Mouse (Mus musculus): ENCODE data around the gene Klrb1a. TPM values are rescaled to one million over a fixed set of nuclear protein-coding genes. Genes with fewer than 3 reads are reported as not detected.

Klrb1a gene
- polyA plus RNA-seq, 1 experiment = 0.67 TPM

DNA sequence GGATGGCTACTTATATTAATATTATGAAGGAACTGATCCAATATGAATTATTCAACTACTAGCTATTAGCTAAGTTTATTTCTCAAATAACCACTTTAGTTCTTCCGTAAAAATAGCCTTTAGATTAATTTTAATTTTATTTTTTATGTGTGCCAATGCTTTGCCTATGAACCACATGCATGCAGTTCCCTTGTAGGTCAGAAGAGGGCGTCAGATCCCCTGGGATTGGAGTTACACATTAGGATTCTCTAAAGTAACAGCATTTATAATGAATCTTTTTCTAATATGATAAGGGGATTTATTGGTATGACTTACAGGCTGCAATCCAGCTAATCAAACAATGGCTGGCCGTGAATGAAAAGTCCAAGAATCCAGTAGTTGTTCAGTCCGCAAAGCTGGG, 23.8 kb downstream of the Klrb1a start:
- TF ChIP-seq CTCF (IDR thresholded peaks at IDR 0.05; ENCODE audit: borderline replicate concordance, control insufficient read depth, extremely low read depth, insufficient read depth, low read length, poor library complexity) = no peak
- no peak for TF ChIP-seq POLR2A (IDR thresholded peaks at IDR 0.05; ENCODE audit: control insufficient read depth, extremely low read depth, insufficient read depth, low read length, poor library complexity)
- Histone ChIP-seq H3K36me3 (ENCODE audit: control insufficient read depth, insufficient read depth, low read length) (no peaks in the 10 kb centered on the region), H3K4me3 (ENCODE audit: control insufficient read depth, insufficient read depth, low read length) (no peak overlapping the region), H3K27me3 (ENCODE audit: control insufficient read depth, insufficient read depth, low read length) (no peaks in the 10 kb centered on the region), H3K27ac (ENCODE audit: control insufficient read depth, insufficient read depth, low read length) (no peak overlapping the region), H3K4me1 (replicated peaks; ENCODE audit: control insufficient read depth, insufficient read depth, low read length) (no peaks in the 10 kb centered on the region)
- DNase-seq = no peak
- WGBS = 79% methylated on average over 4 of the region's 4 CpGs

GRCm38 (mm10) chr6:128598256-128599047, 24.9 kb downstream of the Klrb1a start:
- Histone ChIP-seq H3K36me3 (ENCODE audit: control insufficient read depth, insufficient read depth, low read length) (no peaks in the 10 kb centered on the region), H3K27ac (ENCODE audit: control insufficient read depth, insufficient read depth, low read length) (no peak overlapping the region), H3K4me3 (ENCODE audit: control insufficient read depth, insufficient read depth, low read length) (no peak overlapping the region), H3K27me3 (ENCODE audit: control insufficient read depth, insufficient read depth, low read length) (no peaks in the 10 kb centered on the region), H3K4me1 (replicated peaks; ENCODE audit: control insufficient read depth, insufficient read depth, low read length) (no peaks in the 10 kb centered on the region)
- TF ChIP-seq CTCF (IDR thresholded peaks at IDR 0.05; ENCODE audit: borderline replicate concordance, control insufficient read depth, extremely low read depth, insufficient read depth, low read length, poor library complexity) (no peak), POLR2A (IDR thresholded peaks at IDR 0.05; ENCODE audit: control insufficient read depth, extremely low read depth, insufficient read depth, low read length, poor library complexity) (no peak)
- DNase-seq = no peak
- WGBS = 93% methylated on average over 2 of the region's 2 CpGs

- DNase-seq = no peak
- no peak overlapping the region for H3K4me3 ChIP-seq (ENCODE audit: control insufficient read depth, insufficient read depth, low read length)
- H3K4me1 ChIP-seq (replicated peaks; ENCODE audit: control insufficient read depth, insufficient read depth, low read length) = no peaks in the 10 kb centered on the region
- no peak overlapping the region for H3K27ac ChIP-seq (ENCODE audit: control insufficient read depth, insufficient read depth, low read length)
- TF ChIP-seq CTCF (IDR thresholded peaks at IDR 0.05; ENCODE audit: borderline replicate concordance, control insufficient read depth, extremely low read depth, insufficient read depth, low read length, poor library complexity) = no peak
- TF ChIP-seq POLR2A (IDR thresholded peaks at IDR 0.05; ENCODE audit: control insufficient read depth, extremely low read depth, insufficient read depth, low read length, poor library complexity) = no peak
- H3K36me3 ChIP-seq (ENCODE audit: control insufficient read depth, insufficient read depth, low read length) = no peaks in the 10 kb centered on the region
- WGBS = 81% methylated on average over 9 of the region's 9 CpGs
- H3K27me3 ChIP-seq (ENCODE audit: control insufficient read depth, insufficient read depth, low read length) = no peaks in the 10 kb centered on the region
Observed at GRCm38 (mm10) chr6:128597121-128597522, 26.2 kb downstream of the Klrb1a start.

- TF ChIP-seq POLR2A (IDR thresholded peaks at IDR 0.05; ENCODE audit: control insufficient read depth, extremely low read depth, insufficient read depth, low read length, poor library complexity) (no peak), CTCF (IDR thresholded peaks at IDR 0.05; ENCODE audit: borderline replicate concordance, control insufficient read depth, extremely low read depth, insufficient read depth, low read length, poor library complexity) (no peak)
- no peak for DNase-seq
- no peaks in the 10 kb centered on the region for H3K36me3 ChIP-seq (ENCODE audit: control insufficient read depth, insufficient read depth, low read length)
Observed at GRCm38 (mm10) chr6:128594651-128595050, 28.7 kb downstream of the Klrb1a start.

GRCm38 (mm10) chr6:128589426-128589825, 33.9 kb downstream of the Klrb1a start:
- Histone ChIP-seq H3K36me3 (ENCODE audit: control insufficient read depth, insufficient read depth, low read length) (no peaks in the 10 kb centered on the region), H3K27ac (ENCODE audit: control insufficient read depth, insufficient read depth, low read length) (no peak overlapping the region), H3K4me3 (ENCODE audit: control insufficient read depth, insufficient read depth, low read length) (no peak overlapping the region), H3K4me1 (replicated peaks; ENCODE audit: control insufficient read depth, insufficient read depth, low read length) (no peaks in the 10 kb centered on the region), H3K27me3 (ENCODE audit: control insufficient read depth, insufficient read depth, low read length) (no peaks in the 10 kb centered on the region)
- DNase-seq = no peak
- WGBS = 84% methylated on average over 4 of the region's 4 CpGs
- TF ChIP-seq CTCF (IDR thresholded peaks at IDR 0.05; ENCODE audit: borderline replicate concordance, control insufficient read depth, extremely low read depth, insufficient read depth, low read length, poor library complexity) = no peak
- TF ChIP-seq POLR2A (IDR thresholded peaks at IDR 0.05; ENCODE audit: control insufficient read depth, extremely low read depth, insufficient read depth, low read length, poor library complexity) = no peak

More at GRCm38 (mm10) chr6:128594651-128595050, 28.7 kb downstream of the Klrb1a start:
- no peak overlapping the region for H3K27ac ChIP-seq (ENCODE audit: control insufficient read depth, insufficient read depth, low read length)
- no peak overlapping the region for H3K4me3 ChIP-seq (ENCODE audit: control insufficient read depth, insufficient read depth, low read length)
- H3K27me3 ChIP-seq (ENCODE audit: control insufficient read depth, insufficient read depth, low read length) = no peaks in the 10 kb centered on the region
- WGBS = 87% methylated on average over 9 of the region's 9 CpGs
- H3K4me1 ChIP-seq (replicated peaks; ENCODE audit: control insufficient read depth, insufficient read depth, low read length) = no peaks in the 10 kb centered on the region

DNA sequence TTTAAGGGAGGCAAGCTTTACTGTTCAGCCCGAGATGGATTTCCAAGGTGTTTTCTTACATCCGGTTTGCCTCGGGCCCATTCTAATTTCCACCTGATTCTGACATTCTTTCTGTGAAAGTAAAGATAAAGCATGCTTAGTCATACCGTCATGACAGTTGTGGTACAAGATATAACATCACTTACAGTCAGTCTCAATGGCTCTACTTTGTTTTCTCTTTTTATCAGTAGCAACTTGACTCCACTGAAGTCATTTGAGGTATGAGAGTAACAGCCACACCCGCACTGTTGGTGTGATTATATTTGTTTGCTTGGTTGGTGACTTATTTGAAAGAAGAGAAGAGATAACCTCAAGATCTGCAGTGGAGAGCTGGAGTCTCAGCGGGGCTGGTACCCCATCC, 35.7 kb downstream of the Klrb1a start:
- H3K27ac ChIP-seq (ENCODE audit: control insufficient read depth, insufficient read depth, low read length) = no peak overlapping the region
- WGBS = 88% methylated on average over 6 of the region's 6 CpGs
- H3K27me3 ChIP-seq (ENCODE audit: control insufficient read depth, insufficient read depth, low read length) = no peaks in the 10 kb centered on the region
- no peaks in the 10 kb centered on the region for H3K4me1 ChIP-seq (replicated peaks; ENCODE audit: control insufficient read depth, insufficient read depth, low read length)
- DNase-seq = no peak
- H3K4me3 ChIP-seq (ENCODE audit: control insufficient read depth, insufficient read depth, low read length) = no peak overlapping the region
- TF ChIP-seq POLR2A (IDR thresholded peaks at IDR 0.05; ENCODE audit: control insufficient read depth, extremely low read depth, insufficient read depth, low read length, poor library complexity) (no peak), CTCF (IDR thresholded peaks at IDR 0.05; ENCODE audit: borderline replicate concordance, control insufficient read depth, extremely low read depth, insufficient read depth, low read length, poor library complexity) (no peak)
- H3K36me3 ChIP-seq (ENCODE audit: control insufficient read depth, insufficient read depth, low read length) = no peaks in the 10 kb centered on the region

All from thymus, adult 2 months (tissue).